ENCODE assay signal across 11 mouse cellular contexts in genomic region chr17:15631626-15632025, GRCm38 (mm10).
A peak's percentile ranks its signal among the peaks of the same experiment; 100 is the strongest.
DNase-seq lines count a peak whose midpoint lies in the region; ATAC-seq lines count a peak whose summit lies in the region.
"Had no signal": no experiment of that assay in that cellular context is flagged by ENCODE, and none has a peak within 500 bp of the region (broad histone marks: within the 10 kb centered on the region; RNA-seq: fewer than 3 reads in every experiment).

No protein-coding gene starts in this region.

- H3K36me3 ChIP-seq in heart, embryonic 14.5 days (ENCODE audit: control insufficient read depth, insufficient read depth, low read length): no peaks in the 10 kb centered on the region
- H3K36me3 ChIP-seq in midbrain, embryonic 15.5 days (replicated peaks): no peaks in the 10 kb centered on the region
- no peaks in the 10 kb centered on the region for H3K36me3 ChIP-seq in midbrain, embryonic 14.5 days (ENCODE audit: control insufficient read depth, insufficient read depth, low read length)
- no peaks in the 10 kb centered on the region for H3K36me3 ChIP-seq in limb, embryonic 10.5 days
- H3K36me3 ChIP-seq in stomach, embryonic 15.5 days: no peaks in the 10 kb centered on the region

- 5% methylated on average over 11 of the region's 11 CpGs for WGBS in heart, embryonic 14.5 days
- WGBS in midbrain, embryonic 15.5 days: 24% methylated on average over 11 of the region's 11 CpGs
- WGBS in midbrain, embryonic 14.5 days: 33% methylated on average over 11 of the region's 11 CpGs
- 13% methylated on average over 11 of the region's 11 CpGs for WGBS in limb, embryonic 10.5 days
- WGBS in stomach, embryonic 15.5 days: 13% methylated on average over 11 of the region's 11 CpGs

- ATAC-seq in heart, embryonic 14.5 days (ENCODE audit: insufficient number of reproducible peaks, insufficient read depth, low FRiP score, low read depth): no peak
- ATAC-seq in midbrain, embryonic 15.5 days (replicated peaks): no peak
- no peak for ATAC-seq in midbrain, embryonic 14.5 days (ENCODE audit: low FRiP score, low TSS enrichment)
- no peak for ATAC-seq in stomach, embryonic 15.5 days (ENCODE audit: insufficient read depth, low FRiP score, low read depth)
- no peak for ATAC-seq in monocyte, adult 5-6 weeks (replicated peaks; ENCODE audit: insufficient number of reproducible peaks, low FRiP score, low TSS enrichment, poor library complexity, severe bottlenecking)

- H3K27me3 ChIP-seq in heart, embryonic 14.5 days (ENCODE audit: control insufficient read depth, insufficient read depth, low read length): no peaks in the 10 kb centered on the region
- no peaks in the 10 kb centered on the region for H3K27me3 ChIP-seq in midbrain, embryonic 15.5 days (replicated peaks)
- no peaks in the 10 kb centered on the region for H3K27me3 ChIP-seq in midbrain, embryonic 14.5 days (ENCODE audit: control insufficient read depth, insufficient read depth, low read length)
- no peaks in the 10 kb centered on the region for H3K27me3 ChIP-seq in limb, embryonic 10.5 days (ENCODE audit: low read depth, poor library complexity, severe bottlenecking)
- H3K27me3 ChIP-seq in stomach, embryonic 15.5 days (replicated peaks): no peaks in the 10 kb centered on the region

- 0 out of 4 replicates have a peak, but pooled peaks cover 0 to 2% of the 10 kb centered on the region in 2 experiments for H3K4me1 ChIP-seq in heart, embryonic 14.5 days (ENCODE audit: control insufficient read depth in 2 of 2, insufficient read depth in 2 of 2, low read length in 2 of 2)
- H3K4me1 ChIP-seq in midbrain, embryonic 15.5 days: no peaks in the 10 kb centered on the region
- H3K4me1 ChIP-seq in midbrain, embryonic 14.5 days (ENCODE audit: control insufficient read depth, insufficient read depth, low read length): no peaks in the 10 kb centered on the region
- H3K4me1 ChIP-seq in limb, embryonic 10.5 days: peaks cover 15% of the 10 kb centered on the region
- H3K4me1 ChIP-seq in stomach, embryonic 15.5 days: no peaks in the 10 kb centered on the region

- H3K4me2 ChIP-seq in heart, embryonic 14.5 days (ENCODE audit: low read length): peak overlapping the region; percentile 65
- 0 out of 2 replicates have a peak overlapping the region, but pooled peaks have one; percentile 11 for H3K4me2 ChIP-seq in midbrain, embryonic 15.5 days
- no peak overlapping the region for H3K4me2 ChIP-seq in midbrain, embryonic 14.5 days (ENCODE audit: low read length)
- H3K4me2 ChIP-seq in stomach, embryonic 15.5 days: peak overlapping the region; percentile 37; the same call in 1 of the 2 replicates

- intact Hi-C loops in heart, postnatal 36 days (cut with DNase I): no loop called here

- H3K9me3 ChIP-seq in heart, embryonic 14.5 days (ENCODE audit: control insufficient read depth, low read length): no peaks in the 10 kb centered on the region
- H3K9me3 ChIP-seq in midbrain, embryonic 15.5 days: no peaks in the 10 kb centered on the region
- no peaks in the 10 kb centered on the region for H3K9me3 ChIP-seq in midbrain, embryonic 14.5 days (ENCODE audit: control insufficient read depth, low read length)
- no peaks in the 10 kb centered on the region for H3K9me3 ChIP-seq in limb, embryonic 10.5 days (replicated peaks)
- no peaks in the 10 kb centered on the region for H3K9me3 ChIP-seq in stomach, embryonic 15.5 days

- peak overlapping the region; percentile 44; the same call in 1 of the 2 replicates for H3K9ac ChIP-seq in heart, embryonic 14.5 days (ENCODE audit: low read length)
- H3K9ac ChIP-seq in midbrain, embryonic 15.5 days: no peak overlapping the region
- H3K9ac ChIP-seq in midbrain, embryonic 14.5 days (replicated peaks; ENCODE audit: low read length): no peak overlapping the region
- no peak overlapping the region for H3K9ac ChIP-seq in stomach, embryonic 15.5 days

- H3K27ac ChIP-seq in heart, embryonic 14.5 days (replicated peaks in 1 of 2; ENCODE audit: control insufficient read depth in 1 of 2, insufficient read depth in 1 of 2, low read depth in 2 of 2, low read length in 2 of 2): no peak overlapping the region
- no peak overlapping the region for H3K27ac ChIP-seq in midbrain, embryonic 15.5 days
- H3K27ac ChIP-seq in midbrain, embryonic 14.5 days (replicated peaks; ENCODE audit: low read depth, low read length): no peak overlapping the region
- no peak overlapping the region for H3K27ac ChIP-seq in limb, embryonic 10.5 days
- H3K27ac ChIP-seq in stomach, embryonic 15.5 days: no peak overlapping the region

- peak overlapping the region; percentile 36 for H3K4me3 ChIP-seq in heart, embryonic 14.5 days (ENCODE audit: control insufficient read depth in 1 of 2, insufficient read depth in 1 of 2, low read depth in 1 of 2, low read length in 2 of 2)
- no peak overlapping the region for H3K4me3 ChIP-seq in midbrain, embryonic 15.5 days
- no peak overlapping the region for H3K4me3 ChIP-seq in midbrain, embryonic 14.5 days (replicated peaks; ENCODE audit: low read depth, low read length)
- H3K4me3 ChIP-seq in limb, embryonic 10.5 days: peak overlapping the region; percentile 41
- no peak overlapping the region for H3K4me3 ChIP-seq in stomach, embryonic 15.5 days (replicated peaks)

- DNase-seq in heart, postnatal 36 days: no peak
- DNase-seq in midbrain, embryonic 14.5 days: no peak
- no peak for DNase-seq in limb, embryonic 10.5 days (ENCODE audit: low spot score)
- DNase-seq in c-Kit-positive CD71-positive TER-119-positive erythroid progenitor cells, embryonic 14.5 days (ENCODE audit: low spot score): no peak
- DNase-seq: cerebellum, adult 2 months; gastrocnemius, postnatal 10 days; thymus, postnatal 4 days had no signal

Comparison
In these comparisons a context has a peak if more than half of its experiments do, and no peak if none do; other contexts are left out.
1. H3K4me3 ChIP-seq: peak in heart, embryonic 14.5 days (2 of 2) and limb, embryonic 10.5 days (single experiment); none in midbrain, embryonic 15.5 days (single experiment), midbrain, embryonic 14.5 days (single experiment) and stomach, embryonic 15.5 days (single experiment).